Mouse (Mus musculus): ENCODE measurements at regions not wholly inside any gene's neighbourhood (a gene's known extent, or its start where the extent isn't known, plus 50 kb on each side); places are given as distances from the start of the nearest gene placed in this dataset.

- ATAC-seq (ENCODE audit: poor library complexity, severe bottlenecking), result no peak
Measured at GRCm38 (mm10) chr2:75439522-75440230, 219.4 kb upstream of the Hnrnpa3 start.

GRCm38 (mm10) chr2:75442632-75443031, 216.4 kb upstream of the Hnrnpa3 start:
- no peak for ATAC-seq (ENCODE audit: poor library complexity, severe bottlenecking)

GRCm38 (mm10) chr2:75445189-75445588, 213.9 kb upstream of the Hnrnpa3 start:
- ATAC-seq (ENCODE audit: poor library complexity, severe bottlenecking), result no peak

- no peak for ATAC-seq (ENCODE audit: poor library complexity, severe bottlenecking)
Measured at GRCm38 (mm10) chr2:75446996-75447715, 211.9 kb upstream of the Hnrnpa3 start.

DNA sequence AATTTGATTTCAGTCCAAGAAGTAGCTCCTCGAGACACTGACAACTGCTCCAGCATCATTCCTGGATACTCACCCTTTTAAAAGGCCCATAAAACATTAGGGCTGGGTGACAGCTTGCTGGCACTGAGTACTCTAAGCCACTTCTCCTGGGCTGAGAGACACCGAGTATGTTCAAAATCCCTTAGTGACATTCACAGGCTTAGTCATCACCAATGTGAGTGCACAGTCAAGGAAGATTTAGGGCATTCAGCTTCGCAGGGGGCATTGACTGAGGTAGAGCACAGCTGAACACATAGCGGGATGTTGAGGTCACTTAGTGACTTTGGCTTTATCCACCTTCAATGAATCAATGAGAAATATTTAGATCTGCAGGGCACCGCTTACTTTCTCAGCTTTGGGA, 210.8 kb upstream of the Hnrnpa3 start:
- ATAC-seq (ENCODE audit: poor library complexity, severe bottlenecking), result no peak

DNA sequence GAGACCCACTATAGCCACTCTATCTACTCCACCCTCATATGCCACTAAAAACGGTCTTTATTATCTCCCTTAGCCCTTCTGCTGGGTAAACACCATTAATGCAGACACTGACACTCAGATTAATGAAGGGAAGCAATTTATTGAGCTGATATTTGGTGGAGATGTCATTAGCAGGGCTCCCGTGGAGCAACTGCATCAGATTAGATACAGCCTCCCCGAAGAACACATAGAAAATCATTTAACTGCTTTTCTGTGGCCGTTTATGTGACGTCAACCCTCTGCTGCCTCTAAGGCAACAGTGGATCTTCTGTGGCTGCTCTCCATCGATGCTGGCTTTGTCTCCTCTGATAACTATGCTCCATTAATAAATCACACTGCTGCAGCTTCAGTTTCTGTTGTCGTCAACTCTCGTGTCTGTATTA, 207.2 kb upstream of the Hnrnpa3 start:
- ATAC-seq (ENCODE audit: poor library complexity, severe bottlenecking), result no peak

GRCm38 (mm10) chr2:75452274-75453148, 206.6 kb upstream of the Hnrnpa3 start:
- no peak for ATAC-seq (ENCODE audit: poor library complexity, severe bottlenecking)

DNA sequence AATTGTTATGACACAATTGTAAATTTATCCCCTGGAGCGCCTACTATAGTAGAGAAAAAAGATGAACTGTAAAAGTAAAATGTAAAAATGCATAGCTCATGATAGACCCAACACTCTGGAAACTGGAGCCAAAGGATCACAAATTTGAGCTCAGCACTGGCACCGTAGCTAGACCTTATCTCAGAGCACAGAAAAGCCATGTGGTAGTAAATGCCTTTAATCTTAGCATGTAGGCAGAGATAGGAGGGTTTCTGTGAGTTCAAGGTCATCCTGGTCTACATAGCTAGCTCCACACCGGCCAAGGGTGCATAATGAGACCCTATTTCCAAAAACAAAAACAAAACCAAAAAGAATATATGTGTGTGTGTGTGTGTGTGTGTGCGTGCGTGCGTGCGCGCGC, 203.6 kb upstream of the Hnrnpa3 start:
- no peak for ATAC-seq (ENCODE audit: poor library complexity, severe bottlenecking)

DNA sequence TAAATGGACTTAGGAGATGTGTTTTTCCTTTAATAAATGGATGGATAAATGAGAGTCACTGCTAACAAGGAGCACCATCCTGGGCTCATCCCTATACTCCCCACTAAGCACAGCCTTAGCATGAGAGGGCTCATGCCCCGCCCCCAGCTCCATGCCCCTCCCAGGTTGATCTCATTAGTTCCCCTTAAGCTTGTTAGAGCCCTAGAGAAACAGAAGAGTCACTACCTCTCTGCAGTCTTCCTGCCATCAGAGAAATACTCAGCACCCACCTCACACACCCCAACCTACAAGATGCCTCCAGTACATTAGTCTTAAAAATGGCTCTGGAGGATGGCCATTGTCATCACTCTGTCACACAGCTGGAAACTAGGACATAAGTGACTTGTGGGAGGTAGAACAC, 202.8 kb upstream of the Hnrnpa3 start:
- ATAC-seq (ENCODE audit: poor library complexity, severe bottlenecking), result no peak

DNA sequence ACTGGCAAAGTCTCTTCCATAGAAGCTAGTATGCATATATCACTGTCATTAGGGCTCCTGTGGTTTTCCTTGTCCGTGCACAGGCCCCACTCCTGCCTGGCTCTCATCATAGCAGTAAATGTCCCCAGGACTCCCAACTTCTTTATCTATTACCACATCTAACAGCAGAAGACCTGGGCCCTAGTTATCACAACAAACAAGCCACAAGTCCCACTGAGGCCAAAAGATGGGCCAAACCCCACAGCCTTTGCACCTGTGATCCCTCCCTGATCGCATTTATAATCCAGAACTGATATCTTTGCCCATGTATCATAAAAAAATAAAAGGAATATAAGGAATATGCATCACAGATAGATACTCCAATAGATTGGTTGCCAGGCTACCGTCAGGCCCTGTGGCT, 201.6 kb upstream of the Hnrnpa3 start:
- ATAC-seq (ENCODE audit: poor library complexity, severe bottlenecking), result no peak

GRCm38 (mm10) chr2:75458898-75459297, 200.2 kb upstream of the Hnrnpa3 start:
- ATAC-seq (ENCODE audit: poor library complexity, severe bottlenecking), result no peak

DNA sequence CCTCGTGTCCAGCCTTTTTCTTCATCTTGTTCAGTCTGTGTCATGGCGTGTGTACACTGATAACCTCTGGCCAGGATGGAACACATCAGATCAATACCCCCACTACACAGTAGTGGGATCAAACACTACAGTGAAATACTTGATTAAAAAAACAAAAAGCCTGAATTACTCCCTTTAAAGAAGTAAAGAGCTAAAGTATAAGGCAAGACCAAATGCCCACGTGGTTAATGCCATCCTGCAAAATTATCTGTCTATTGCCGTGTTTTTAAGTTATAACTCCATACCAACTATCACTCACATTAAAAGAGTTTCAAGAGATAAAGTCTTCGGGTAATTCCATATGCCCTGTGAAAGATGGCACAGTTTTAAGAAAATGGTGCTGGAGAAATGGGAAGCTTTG, 198.6 kb upstream of the Hnrnpa3 start:
- no peak for ATAC-seq (ENCODE audit: poor library complexity, severe bottlenecking)

GRCm38 (mm10) chr2:75461019-75461418, 198.0 kb upstream of the Hnrnpa3 start:
- peak; percentile 12; the same call in 1 of the 2 replicates for ATAC-seq (ENCODE audit: poor library complexity, severe bottlenecking)

GRCm38 (mm10) chr2:75461421-75461991, 197.6 kb upstream of the Hnrnpa3 start:
- no peak for ATAC-seq (ENCODE audit: poor library complexity, severe bottlenecking)

- no peak for ATAC-seq (ENCODE audit: poor library complexity, severe bottlenecking)
Measured at GRCm38 (mm10) chr2:75462030-75462671, 196.9 kb upstream of the Hnrnpa3 start.

- ATAC-seq (ENCODE audit: poor library complexity, severe bottlenecking), result no peak
Measured at GRCm38 (mm10) chr2:75463091-75463490, 196.0 kb upstream of the Hnrnpa3 start.

- no peak for ATAC-seq (ENCODE audit: poor library complexity, severe bottlenecking)
Measured at GRCm38 (mm10) chr2:75464429-75464828, 194.6 kb upstream of the Hnrnpa3 start.

- ATAC-seq (ENCODE audit: poor library complexity, severe bottlenecking), result no peak
Measured at GRCm38 (mm10) chr2:75468851-75469250, 190.2 kb upstream of the Hnrnpa3 start.

- ATAC-seq (ENCODE audit: poor library complexity, severe bottlenecking), result peak; percentile 57
Measured at GRCm38 (mm10) chr2:75469958-75470687, 188.9 kb upstream of the Hnrnpa3 start.

DNA sequence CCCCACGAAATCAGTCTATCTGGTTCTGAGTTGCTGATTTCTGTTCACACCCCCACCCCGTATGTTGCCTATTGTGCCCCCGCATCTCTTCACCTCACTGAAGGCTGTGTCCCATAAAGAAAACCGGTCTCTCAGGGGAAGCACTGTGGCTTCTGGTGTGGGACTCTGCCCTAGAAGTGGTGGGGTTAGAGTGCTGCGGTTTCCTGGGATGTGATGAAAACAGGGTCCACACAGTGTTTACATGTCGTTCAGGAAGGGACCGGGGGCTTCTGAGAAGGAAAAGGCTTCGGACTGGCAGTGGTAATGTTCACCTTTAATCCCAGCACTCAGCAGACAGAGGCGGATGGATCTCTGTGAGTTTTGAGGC, 188.4 kb upstream of the Hnrnpa3 start:
- peak; percentile 36 for ATAC-seq (ENCODE audit: poor library complexity, severe bottlenecking)
